Mouse (Mus musculus): ENCODE results near the gene Uhmk1.

DNA sequence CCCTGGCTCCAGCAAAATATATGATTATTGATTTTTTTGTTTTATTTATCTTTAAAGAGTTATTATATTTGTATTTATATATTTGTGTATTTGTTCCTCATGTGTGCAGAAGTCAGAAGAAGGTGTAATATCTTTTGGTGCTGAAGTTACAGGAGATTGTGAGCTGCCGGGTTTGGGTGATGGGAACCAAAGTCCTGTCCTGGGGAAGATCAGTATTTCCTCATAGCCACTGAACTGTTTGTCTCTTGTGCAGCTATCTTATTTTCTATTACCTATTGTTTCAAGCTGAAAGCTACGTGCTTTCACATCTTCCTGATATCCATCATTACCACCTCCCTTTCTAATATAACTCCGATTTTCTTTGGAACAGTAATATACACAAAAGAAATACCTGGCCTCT is 393 bp upstream of the Uhmk1 start:
- TF ChIP-seq CTCF (IDR thresholded peaks at IDR 0.05; ENCODE audit: control insufficient read depth, insufficient read depth, insufficient read length) = no peak
- TF ChIP-seq FOSL1 (IDR thresholded peaks at IDR 0.05; ENCODE audit: insufficient read depth, low read length, poor library complexity, severe bottlenecking) = no peak
- TF ChIP-seq CEBPB (IDR thresholded peaks at IDR 0.05; ENCODE audit: low read depth) = no peak
- no peak for TF ChIP-seq USF1 (IDR thresholded peaks at IDR 0.05; ENCODE audit: low read depth)

Measured in C2C12 (cell line).